Mouse (Mus musculus) heart, postnatal 14 days (tissue): ENCODE measurements at regions not wholly inside any gene's neighbourhood (a gene's known extent, or its start where the extent isn't known, plus 50 kb on each side); places are given as distances from the start of the nearest gene placed in this dataset.
A peak's percentile ranks its signal among the peaks of the same experiment; 100 is the strongest.

Experiments
- DNase-seq, 2 experiments: peaks; one replicate each; pipeline ENCODE4 v3.0.0; 2021 to 2022
- intact Hi-C: fragments of 180-260 bp; cut with DNase I; formaldehyde crosslinking; loops from one replicate; pipeline ENCODE4 v1.15.1; 2025

DNA sequence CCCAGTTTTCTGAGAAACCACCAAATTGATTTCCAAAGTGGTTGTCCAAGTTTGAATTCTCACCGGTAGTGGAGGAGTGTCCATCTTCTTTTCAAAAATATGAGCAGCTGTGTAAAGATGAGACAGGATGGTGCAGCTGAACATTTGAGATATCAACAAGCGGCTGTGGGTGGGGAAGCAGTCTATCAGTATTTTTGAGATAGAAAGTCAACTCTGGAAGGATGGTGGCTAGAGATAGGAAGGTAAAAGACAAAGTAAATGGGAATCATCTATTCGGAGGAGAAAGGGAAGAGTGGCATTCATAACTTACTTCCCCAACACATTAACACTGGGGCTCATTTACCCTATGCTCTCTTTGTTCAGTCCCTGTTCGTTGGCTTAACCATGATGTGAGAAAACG is 146.9 kb upstream of the Gmnc start:
- intact Hi-C loops: loop anchor here (2.0 kb wide), 1 partner anchor 318 kb away; no protein-coding TSS in a partner anchor
- DNase-seq: no peak

DNA sequence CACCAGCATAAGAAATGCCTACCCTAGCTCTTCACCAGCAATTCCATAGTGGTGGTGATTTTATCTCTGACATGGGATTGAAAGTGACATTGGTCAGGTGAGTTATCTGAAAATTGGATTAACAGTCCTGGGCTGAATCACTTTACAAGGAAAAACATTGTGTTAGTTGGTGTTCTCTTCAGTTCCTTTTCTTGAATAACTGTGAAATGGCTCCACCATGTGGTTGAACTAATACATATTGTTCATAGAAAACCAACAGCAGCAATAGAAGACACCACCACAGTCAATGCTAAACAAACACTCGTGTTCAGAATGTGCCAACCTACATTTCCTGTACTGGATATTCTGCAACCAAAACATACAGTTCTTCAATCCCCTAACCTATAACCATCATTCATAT is 147.5 kb upstream of the Gmnc start:
- peak in 1 of 2 experiments; percentile 3 for DNase-seq
- intact Hi-C loops: loop anchor here (2.0 kb wide), 1 partner anchor 318 kb away; no protein-coding TSS in a partner anchor

DNA sequence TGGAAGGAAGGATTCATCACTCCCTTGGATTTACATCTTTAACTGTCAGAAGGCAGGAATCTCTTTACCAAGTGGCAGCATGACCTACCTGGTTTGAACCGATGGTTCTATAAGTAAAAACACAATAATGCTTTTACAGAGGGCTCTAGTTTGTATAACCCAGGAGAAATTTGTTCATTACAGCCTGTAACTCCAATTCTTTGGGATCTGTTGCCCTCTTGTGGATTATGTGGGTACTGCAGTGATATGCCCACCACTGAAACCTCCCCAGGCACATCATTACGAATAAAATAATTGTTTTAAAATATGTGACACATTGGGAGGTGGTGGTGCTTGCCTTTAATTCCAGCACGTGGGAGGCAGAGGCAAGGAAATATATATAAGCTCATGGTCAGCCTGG is 148.6 kb upstream of the Gmnc start:
- intact Hi-C loops: loop anchor here (2.0 to 10.0 kb wide), 3 partner anchors 238 to 1175 kb away; no protein-coding TSS in a partner anchor
- DNase-seq: peak; percentile 24 to 69

DNA sequence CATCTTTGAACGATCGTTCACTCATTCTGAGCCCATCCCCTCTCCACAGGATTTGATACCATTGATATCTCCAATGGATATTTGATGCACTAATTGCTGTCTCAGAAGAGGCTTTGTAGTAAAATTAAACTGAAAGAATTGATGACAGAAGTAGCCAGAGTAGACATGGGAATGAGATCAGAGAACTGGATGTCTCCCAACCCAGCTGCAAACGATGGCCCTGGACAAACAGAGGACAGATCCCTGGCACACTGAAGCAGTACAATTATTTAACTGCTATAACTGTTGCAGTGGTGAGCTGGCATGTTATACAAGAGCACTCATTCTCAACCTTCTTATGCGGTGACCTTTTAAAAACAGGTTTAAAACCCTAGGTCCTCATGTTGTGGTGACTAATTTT is 151.5 kb upstream of the Ostn start:
- DNase-seq: no peak

DNA sequence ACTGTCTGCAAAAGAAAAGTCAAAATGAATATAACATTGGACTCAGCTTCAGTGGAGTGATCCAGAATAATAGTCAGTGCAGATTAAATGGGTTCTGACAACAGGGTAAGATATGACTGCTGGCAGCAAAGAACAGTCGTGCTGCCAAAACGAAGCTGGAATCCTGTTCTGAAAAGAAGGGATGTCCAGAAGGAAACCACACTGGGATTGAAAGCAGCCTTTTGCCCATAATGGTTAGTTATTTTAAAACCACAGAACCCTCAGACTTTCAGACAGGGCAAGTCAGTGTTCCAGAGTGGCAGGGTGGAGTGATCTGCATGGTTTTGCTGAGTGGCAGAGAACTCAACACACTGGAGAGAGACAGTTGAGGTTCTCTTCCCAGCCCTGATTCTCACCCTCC is 111.6 kb upstream of the Ostn start:
- no peak for DNase-seq
- intact Hi-C loops: no loop called here

More for the DNA sequence above, 151.5 kb upstream of the Ostn start:
- intact Hi-C loops: no loop called here
